Mouse (Mus musculus) lung, embryonic 16.5 days (tissue): Measurements from ENCODE around the gene Cfap126. TPM values are rescaled to one million over a fixed set of nuclear protein-coding genes. Genes with fewer than 3 reads are reported as not detected.
"Not testable (repeated sequence)": the region's sequence is repeated elsewhere in the genome, so short reads cannot be mapped to it uniquely, and the experiment has no call there.

ENCODE experiments used
- ATAC-seq: fragments of 200-750 bp; cut with Nextera tagmentation; 2 replicates; pipeline ENCODE4 v1.8.0; 2017; ENCODE audit warnings: low read depth, mild to moderate bottlenecking, moderate library complexity
- H3K27ac ChIP-seq: fragments of 300-500 bp; sonication (generic); 2 replicates; pipeline ENCODE4 v1.5.1; 2014; ENCODE audit warnings: mild to moderate bottlenecking, control low read depth, low read length
- H3K27me3 ChIP-seq: fragments of 300-500 bp; sonication (generic); 2 replicates; pipeline ENCODE4 v1.6.1; 2014; ENCODE audit warnings: low read depth, low read length, mixed read lengths; ENCODE audit not compliant: control insufficient read depth, insufficient read depth
- H3K36me3 ChIP-seq: fragments of 300-500 bp; sonication (generic); 2 replicates; pipeline ENCODE4 v1.6.1; 2014; ENCODE audit warnings: low read length; ENCODE audit not compliant: control insufficient read depth, insufficient read depth
- H3K4me1 ChIP-seq: fragments of 300-500 bp; sonication (generic); replicated peaks from 2 replicates; pipeline ENCODE4 v1.6.1; 2014; ENCODE audit warnings: low read length, mixed read lengths; ENCODE audit not compliant: control insufficient read depth, insufficient read depth
- H3K4me2 ChIP-seq: fragments of 300-500 bp; sonication (generic); 2 replicates; pipeline ENCODE4 v1.6.1; 2014; ENCODE audit warnings: low read depth, low read length, control low read depth
- H3K4me3 ChIP-seq: fragments of 300-500 bp; sonication (generic); 2 replicates; pipeline ENCODE4 v1.5.1; 2014; ENCODE audit warnings: mild to moderate bottlenecking, low read length, control low read depth
- H3K9ac ChIP-seq: fragments of 300-500 bp; sonication (generic); 2 replicates; pipeline ENCODE4 v1.6.1; 2014; ENCODE audit warnings: low read length, control low read depth
- H3K9me3 ChIP-seq: fragments of 300-500 bp; sonication (generic); 2 replicates; pipeline ENCODE4 v1.6.1; 2016; ENCODE audit warnings: low read length; ENCODE audit not compliant: control insufficient read depth
- WGBS: fragments of 180-500 bp; shearing (Covaris S2); extraction: QIAGEN DNeasy Blood & Tissue Kit; methylation state at CpG from one replicate; pipeline ENCODE4 v1.1.7; 2014; 5-methylcytosine and 5-hydroxymethylcytosine counted together
- polyA plus RNA-seq: library from polyadenylated mRNA; unstranded; fragments of >200 nt; fragmentation: Nextera tagmentation; extraction: Ambion mirVana; gene quantifications from 2 replicates; pipeline ENCODE4 v1.2.1, GENCODE M21; 2015

Gene Cfap126
- 15.7 and 20.4 TPM in 2 replicates for polyA plus RNA-seq

- ATAC-seq = peak; percentile 46
- Histone ChIP-seq H3K4me3 (peak within 1 kb of the TSS; percentile 55), H3K9ac (peak within 1 kb of the TSS; percentile 75), H3K27ac (peak within 1 kb of the TSS; percentile 89), H3K36me3 (no peaks in the 10 kb centered on the region), H3K9me3 (no peaks in the 10 kb centered on the region), H3K27me3 (no peaks in the 10 kb centered on the region), H3K4me2 (peak within 1 kb of the TSS; percentile 69), H3K4me1 (peaks cover 10% of the 10 kb centered on the region)
- under 1% methylated on average over 23 of the region's 24 CpGs for WGBS
These were observed at the start of gene Cfap126 for GRCm38 (mm10) chr1:171113873-171114299. Gene Cfap126 (plus strand): TSS chr1:171113918.

- H3K27me3 ChIP-seq = peaks cover 22% of the 10 kb centered on the region
- peak; percentile 69 for ATAC-seq
- peak within 1 kb of the TSS; percentile 43 for H3K4me3 ChIP-seq
- H3K9me3 ChIP-seq, H3K27ac ChIP-seq, H3K36me3 ChIP-seq: not testable (repeated sequence)
- 2% methylated on average over 41 of the region's 75 CpGs for WGBS
- peaks cover 12% of the 10 kb centered on the region for H3K4me1 ChIP-seq
- peak within 1 kb of the TSS; percentile 7; the same call in 1 of the 2 replicates for H3K9ac ChIP-seq
- peak within 1 kb of the TSS; percentile 51 for H3K4me2 ChIP-seq
These were observed 49.1 kb upstream of the Cfap126 start, which contains the start of gene Fcgr3 for GRCm38 (mm10) chr1:171064491-171065242. Gene Fcgr3 (minus strand): TSS chr1:171064935.

- Histone ChIP-seq H3K4me2 (peak overlapping the region; percentile 43), H3K4me1 (peaks cover 11% of the 10 kb centered on the region), H3K27me3 (peaks cover 23% of the 10 kb centered on the region), H3K4me3 (peak overlapping the region; percentile 37)
- 0% methylated on average over 15 of the region's 35 CpGs for WGBS
- not testable (repeated sequence) for H3K9me3 ChIP-seq, H3K36me3 ChIP-seq, H3K27ac ChIP-seq, H3K9ac ChIP-seq
- ATAC-seq = peak; percentile 20
These were observed 48.5 kb upstream of the Cfap126 start for GRCm38 (mm10) chr1:171065243-171065587.

- H3K4me1 ChIP-seq, H3K9me3 ChIP-seq, H3K9ac ChIP-seq, H3K36me3 ChIP-seq, H3K27ac ChIP-seq: not testable (repeated sequence)
- WGBS = 5% methylated on average over 25 of the region's 45 CpGs
- H3K27me3 ChIP-seq = peaks cover 23% of the 10 kb centered on the region
- H3K4me2 ChIP-seq = peak overlapping the region; percentile 40
- peak overlapping the region; percentile 36 for H3K4me3 ChIP-seq
- peak; percentile 8; the same call in 1 of the 2 replicates for ATAC-seq
These were observed 48.0 kb upstream of the Cfap126 start for GRCm38 (mm10) chr1:171065768-171066167.

- peak; percentile 9 for ATAC-seq
These were observed 47.1 kb upstream of the Cfap126 start for GRCm38 (mm10) chr1:171066583-171066982.

GRCm38 (mm10) chr1:171067928-171068327, 45.8 kb upstream of the Cfap126 start:
- ATAC-seq, H3K4me2 ChIP-seq, H3K4me3 ChIP-seq, H3K9me3 ChIP-seq, H3K36me3 ChIP-seq, H3K4me1 ChIP-seq, H3K9ac ChIP-seq, H3K27ac ChIP-seq: not testable (repeated sequence)
- 41% methylated on average over 5 of the region's 5 CpGs for WGBS
- peaks cover 25% of the 10 kb centered on the region for H3K27me3 ChIP-seq

More at GRCm38 (mm10) chr1:171066583-171066982, 47.1 kb upstream of the Cfap126 start:
- H3K9me3 ChIP-seq, H3K27ac ChIP-seq, H3K4me3 ChIP-seq, H3K36me3 ChIP-seq, H3K4me2 ChIP-seq, H3K9ac ChIP-seq, H3K4me1 ChIP-seq: not testable (repeated sequence)
- H3K27me3 ChIP-seq = peaks cover 25% of the 10 kb centered on the region
- WGBS = 24% methylated on average over 2 of the region's 10 CpGs

GRCm38 (mm10) chr1:171069508-171069907, 44.2 kb upstream of the Cfap126 start:
- not testable (repeated sequence) for H3K4me1 ChIP-seq, ATAC-seq, H3K36me3 ChIP-seq, H3K4me2 ChIP-seq, H3K9me3 ChIP-seq, H3K4me3 ChIP-seq, H3K9ac ChIP-seq, H3K27ac ChIP-seq
- H3K27me3 ChIP-seq = peaks cover 26% of the 10 kb centered on the region
- WGBS = 56% methylated on average over 3 of the region's 3 CpGs

GRCm38 (mm10) chr1:171070879-171071278, 42.8 kb upstream of the Cfap126 start:
- not testable (repeated sequence) for H3K9ac ChIP-seq, H3K9me3 ChIP-seq, H3K4me2 ChIP-seq, H3K36me3 ChIP-seq, H3K4me3 ChIP-seq, H3K4me1 ChIP-seq, H3K27ac ChIP-seq, ATAC-seq
- WGBS = 19% methylated on average over 11 of the region's 16 CpGs
- H3K27me3 ChIP-seq = peaks cover 19% of the 10 kb centered on the region

- H3K9me3 ChIP-seq, H3K4me3 ChIP-seq, H3K4me2 ChIP-seq, H3K27ac ChIP-seq, H3K9ac ChIP-seq, H3K4me1 ChIP-seq, H3K36me3 ChIP-seq: not testable (repeated sequence)
- WGBS = no CpG with 5 or more reads among the region's 35 CpGs
- H3K27me3 ChIP-seq = peaks cover 19% of the 10 kb centered on the region
- ATAC-seq = peak; percentile 70
These were observed 42.0 kb upstream of the Cfap126 start for GRCm38 (mm10) chr1:171071726-171072125.
